27 mouse cellular contexts compared by ENCODE assay signal in the genomic region with DNA sequence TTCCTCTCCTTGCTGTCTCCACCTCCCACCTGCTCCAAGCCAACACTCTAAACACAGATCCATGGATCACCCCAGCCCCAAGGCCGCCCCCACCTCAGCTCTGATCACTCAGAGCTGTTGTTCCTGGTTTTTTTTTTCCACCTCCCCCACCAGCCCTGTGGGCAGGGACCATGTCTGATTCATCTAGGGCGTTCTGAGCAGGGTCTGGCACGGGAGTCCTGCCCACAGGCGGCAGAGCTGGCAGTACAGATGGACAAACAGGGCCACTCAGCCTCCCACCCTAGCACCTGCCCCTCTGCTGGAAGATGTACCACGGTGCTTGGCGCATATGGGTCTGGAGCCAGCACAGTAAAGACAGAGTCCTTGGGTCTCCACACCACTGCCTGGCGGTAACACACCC.
DNase-seq lines count a peak whose midpoint lies in the region; ATAC-seq and TF ChIP-seq lines count a peak whose summit lies in the region.
"Had no signal": no experiment of that assay in that cellular context is flagged by ENCODE, and none has a peak within 500 bp of the region (broad histone marks: within the 10 kb centered on the region; RNA-seq: fewer than 3 reads in every experiment).

No protein-coding gene starts in this region.

- H3K4me3 ChIP-seq in left cerebral cortex, adult 2 months, result no peak overlapping the region
- no peak overlapping the region for H3K4me3 ChIP-seq in kidney, embryonic 15.5 days (replicated peaks)
- H3K4me3 ChIP-seq: embryonic facial prominence, embryonic 15.5 days; forebrain, embryonic 15.5 days; heart, embryonic 12.5 days; limb, embryonic 12.5 days; liver, embryonic 12.5 days; midbrain, embryonic 12.5 days had no signal

- no peak overlapping the region for H3K9ac ChIP-seq in kidney, embryonic 15.5 days
- H3K9ac ChIP-seq: embryonic facial prominence, embryonic 15.5 days; forebrain, embryonic 15.5 days; heart, embryonic 12.5 days; limb, embryonic 12.5 days; liver, embryonic 12.5 days; midbrain, embryonic 12.5 days had no signal

- intact Hi-C loops in left cerebral cortex, adult 2 months (cut with DNase I), result loop anchor here (1.0 kb wide), 3 partner anchors 24 to 45 kb away; no protein-coding TSS in a partner anchor

- ATAC-seq in frontal cortex, adult (ENCODE audit: low TSS enrichment), result peak; percentile 60
- no peak for ATAC-seq in kidney, embryonic 15.5 days (replicated peaks; ENCODE audit: low FRiP score)
- ATAC-seq: forebrain, embryonic 15.5 days; intestine, postnatal 0 days; liver, embryonic 12.5 days; Patski had no signal

- TF ChIP-seq CTCF in left cerebral cortex, adult 2 months (IDR thresholded peaks at IDR 0.05), result no peak; the same call in 1 of the 2 replicates

- WGBS in kidney, embryonic 15.5 days, result 73% methylated on average over 7 of the region's 7 CpGs

- peak overlapping the region; percentile 85 for H3K27ac ChIP-seq in left cerebral cortex, adult 2 months
- no peak overlapping the region for H3K27ac ChIP-seq in kidney, embryonic 15.5 days
- H3K27ac ChIP-seq: embryonic facial prominence, embryonic 15.5 days; forebrain, embryonic 15.5 days; limb, embryonic 12.5 days; liver, embryonic 12.5 days; midbrain, embryonic 12.5 days had no signal

- no peaks in the 10 kb centered on the region for H3K36me3 ChIP-seq in kidney, embryonic 15.5 days
- H3K36me3 ChIP-seq: embryonic facial prominence, embryonic 15.5 days; forebrain, embryonic 15.5 days; G1E; heart, embryonic 12.5 days; limb, embryonic 12.5 days; liver, embryonic 12.5 days; midbrain, embryonic 12.5 days had no signal

- no peak overlapping the region for H3K4me2 ChIP-seq in kidney, embryonic 15.5 days
- H3K4me2 ChIP-seq: embryonic facial prominence, embryonic 15.5 days; forebrain, embryonic 15.5 days; heart, embryonic 12.5 days; limb, embryonic 12.5 days; liver, embryonic 12.5 days; midbrain, embryonic 12.5 days had no signal

- peaks cover 18% of the 10 kb centered on the region for H3K4me1 ChIP-seq in kidney, embryonic 15.5 days

- no peaks in the 10 kb centered on the region for H3K27me3 ChIP-seq in kidney, embryonic 15.5 days
- H3K27me3 ChIP-seq: embryonic facial prominence, embryonic 15.5 days; forebrain, embryonic 15.5 days; limb, embryonic 12.5 days; liver, embryonic 12.5 days; midbrain, embryonic 12.5 days had no signal

- DNase-seq in layer of hippocampus, adult 9-11 months, result peak; percentile 63
- DNase-seq in layer of hippocampus, postnatal 10 days (ENCODE audit: low spot score in 2 of 2), result no peak
- peak; percentile 51 to 79 for DNase-seq in left cerebral cortex, adult 2 months (ENCODE audit: extremely low spot score in 1 of 2, low spot score in 2 of 2)
- peak; percentile 82 to 85 for DNase-seq in right cerebral cortex, adult 2 months (ENCODE audit: low spot score in 2 of 2)
- no peak for DNase-seq in urinary bladder, postnatal 4 days (ENCODE audit: low spot score in 2 of 2)
- DNase-seq in kidney, postnatal 14 days, result no peak
- DNase-seq: B cell, adult 2 months; cerebellum, adult 11-12 months; cerebellum, postnatal 25 days; embryo, embryonic 11 days; gastrocnemius, postnatal 25 days; heart, adult 18-20 months; heart, postnatal 10 days; lung, adult 18-20 months; lung, postnatal 10 days; thymus, adult 18-20 months had no signal

- no peaks in the 10 kb centered on the region for H3K9me3 ChIP-seq in kidney, embryonic 15.5 days (replicated peaks)
- H3K9me3 ChIP-seq: embryonic facial prominence, embryonic 15.5 days; forebrain, embryonic 15.5 days; G1E; limb, embryonic 12.5 days; liver, embryonic 12.5 days; midbrain, embryonic 12.5 days had no signal

Comparison
In these comparisons a context has a peak if more than half of its experiments do, and no peak if none do; other contexts are left out.
1. DNase-seq: peak in layer of hippocampus, adult 9-11 months (single experiment), left cerebral cortex, adult 2 months (2 of 2) and right cerebral cortex, adult 2 months (2 of 2); none in layer of hippocampus, postnatal 10 days (0 of 2), urinary bladder, postnatal 4 days (0 of 2) and kidney, postnatal 14 days (single experiment).